Mouse (Mus musculus) neural tube, embryonic 11.5 days (tissue): ENCODE results near the gene Itpripl2. TPM values are rescaled to one million over a fixed set of nuclear protein-coding genes. Genes with fewer than 3 reads are reported as not detected.

ENCODE experiments used
- ATAC-seq: fragments of 200-750 bp; cut with Nextera tagmentation; 2 replicates; pipeline ENCODE4 v1.8.0; 2017; ENCODE audit warnings: moderate number of reproducible peaks, mild to moderate bottlenecking, moderate TSS enrichment, moderate library complexity; ENCODE audit not compliant: insufficient read depth, low FRiP score, low TSS enrichment
- DNase-seq: peaks from one replicate; pipeline ENCODE4 v3.0.0-alpha.2; 2015; ENCODE audit warnings: low spot score
- H3K27ac ChIP-seq: fragments of 300-500 bp; sonication (generic); 2 replicates; pipeline ENCODE4 v1.5.1; 2014; ENCODE audit warnings: low read depth, mild to moderate bottlenecking, low read length
- H3K27me3 ChIP-seq: fragments of 300-500 bp; sonication (generic); 2 replicates; pipeline ENCODE4 v1.6.1; 2014; ENCODE audit warnings: mild to moderate bottlenecking, low read length, mixed read lengths; ENCODE audit not compliant: control insufficient read depth, insufficient read depth
- H3K36me3 ChIP-seq: fragments of 300-500 bp; sonication (generic); 2 replicates; pipeline ENCODE4 v1.6.1; 2014; ENCODE audit warnings: mild to moderate bottlenecking, low read length, moderate library complexity, mixed read lengths; ENCODE audit not compliant: control insufficient read depth, insufficient read depth
- H3K4me1 ChIP-seq: fragments of 300-500 bp; sonication (generic); 2 replicates; pipeline ENCODE4 v1.6.1; 2014; ENCODE audit warnings: low read length, mixed read lengths; ENCODE audit not compliant: control insufficient read depth, insufficient read depth
- H3K4me2 ChIP-seq: fragments of 300-500 bp; sonication (generic); 2 replicates; pipeline ENCODE4 v1.6.1; 2014; ENCODE audit warnings: low read depth, mild to moderate bottlenecking, moderate library complexity
- H3K4me3 ChIP-seq: fragments of 300-500 bp; sonication (generic); 2 replicates; pipeline ENCODE4 v1.5.1; 2014; ENCODE audit warnings: low read depth, low read length
- H3K9ac ChIP-seq: fragments of 300-500 bp; sonication (generic); 2 replicates; pipeline ENCODE4 v1.6.1; 2014; ENCODE audit warnings: mild to moderate bottlenecking, low read length
- H3K9me3 ChIP-seq: fragments of 300-500 bp; sonication (generic); 2 replicates; pipeline ENCODE4 v1.6.1; 2016; ENCODE audit warnings: low read length; ENCODE audit not compliant: control insufficient read depth
- WGBS: fragments of 180-500 bp; shearing (Covaris S2); extraction: QIAGEN DNeasy Blood & Tissue Kit; methylation state at CpG from one replicate; pipeline ENCODE4 v1.1.7; 2014; 5-methylcytosine and 5-hydroxymethylcytosine counted together
- polyA plus RNA-seq: library from polyadenylated mRNA; unstranded; fragments of >200 nt; fragmentation: Nextera tagmentation; extraction: Ambion mirVana; gene quantifications from 2 replicates; pipeline ENCODE4 v1.2.1, GENCODE M21; 2014

Itpripl2 gene
- polyA plus RNA-seq, 1 experiment from 2014 or later: 1.1 TPM

DNA sequence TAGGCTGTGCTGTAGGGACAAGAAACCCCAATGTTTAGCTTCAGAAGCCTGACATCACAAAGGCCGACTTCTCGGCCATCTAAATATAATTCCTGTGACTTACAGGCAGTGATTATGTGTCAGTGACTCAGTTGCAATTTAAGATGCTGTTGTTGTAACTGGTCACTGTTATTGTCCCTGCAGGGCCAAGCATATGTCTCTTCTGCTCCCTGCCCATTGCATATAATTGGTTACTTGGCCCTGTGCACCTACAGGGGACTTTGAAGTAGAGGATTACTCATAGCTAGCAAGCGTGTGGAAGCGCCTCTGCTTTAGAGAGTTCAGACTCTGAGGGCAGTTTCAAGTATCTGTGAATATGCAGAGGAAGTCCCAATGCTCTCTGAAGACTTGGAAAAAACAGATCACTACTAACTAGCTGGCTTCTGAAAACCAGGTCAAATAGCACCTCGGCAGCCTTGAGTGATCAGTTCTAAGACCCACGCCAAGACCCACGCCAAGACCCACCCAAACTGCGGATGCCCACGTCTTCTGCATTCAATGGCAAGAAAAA lies 11.5 kb downstream of the Itpripl2 start:
- ATAC-seq: no peak
- WGBS: 88% methylated on average over 9 of the region's 9 CpGs
- Histone ChIP-seq H3K9me3 (no peaks in the 10 kb centered on the region), H3K27ac (no peak overlapping the region), H3K36me3 (no peaks in the 10 kb centered on the region), H3K4me3 (no peak overlapping the region), H3K4me2 (no peak overlapping the region), H3K27me3 (no peaks in the 10 kb centered on the region), H3K4me1 (no peaks in the 10 kb centered on the region), H3K9ac (no peak overlapping the region)
- no peak for DNase-seq

DNA sequence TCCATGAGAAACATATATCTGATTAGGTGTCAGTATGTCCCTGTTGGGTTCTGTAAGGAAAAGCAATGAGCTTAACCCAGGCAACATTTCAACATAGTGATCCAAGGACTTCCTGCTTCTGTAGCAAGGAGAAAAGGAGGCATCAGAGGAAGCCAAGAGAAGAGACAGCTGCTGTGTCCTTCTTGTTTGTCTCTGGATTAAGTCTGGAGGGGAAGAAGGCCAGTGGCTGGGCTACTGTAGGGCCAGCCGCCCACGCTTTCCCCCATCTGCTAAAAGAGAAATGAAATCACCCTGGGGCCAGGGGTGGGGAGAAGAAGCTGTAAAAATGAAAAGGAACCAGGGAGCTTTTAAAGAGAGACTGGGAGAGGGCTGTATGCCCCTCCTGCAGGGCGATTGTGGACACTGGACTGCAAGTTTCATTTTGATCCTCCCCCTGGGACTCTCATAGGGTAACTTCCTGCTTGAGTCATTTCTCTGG lies 12.9 kb downstream of the Itpripl2 start:
- Histone ChIP-seq H3K9ac (no peak overlapping the region), H3K27ac (no peak overlapping the region), H3K36me3 (no peaks in the 10 kb centered on the region), H3K4me2 (no peak overlapping the region), H3K27me3 (no peaks in the 10 kb centered on the region), H3K4me1 (no peaks in the 10 kb centered on the region), H3K9me3 (no peaks in the 10 kb centered on the region), H3K4me3 (no peak overlapping the region)
- DNase-seq (no peak), ATAC-seq (no peak)
- WGBS: 42% methylated on average over 3 of the region's 3 CpGs

- DNase-seq (no peak), ATAC-seq (no peak)
- Histone ChIP-seq H3K4me2 (no peak overlapping the region), H3K36me3 (no peaks in the 10 kb centered on the region), H3K27ac (no peak overlapping the region), H3K4me1 (no peaks in the 10 kb centered on the region), H3K9ac (no peak overlapping the region), H3K27me3 (no peaks in the 10 kb centered on the region), H3K9me3 (no peaks in the 10 kb centered on the region), H3K4me3 (no peak overlapping the region)
- 74% methylated on average over 5 of the region's 5 CpGs for WGBS
These were observed 15.3 kb downstream of the Itpripl2 start for GRCm38 (mm10) chr7:118476428-118476827.

- no peaks in the 10 kb centered on the region for H3K27me3 ChIP-seq
- H3K36me3 ChIP-seq: no peaks in the 10 kb centered on the region
- H3K4me2 ChIP-seq: no peak overlapping the region
- no peak overlapping the region for H3K9ac ChIP-seq
- no peak overlapping the region for H3K27ac ChIP-seq
- no peaks in the 10 kb centered on the region for H3K9me3 ChIP-seq
- 92% methylated on average over 7 of the region's 7 CpGs for WGBS
- ATAC-seq: no peak
- no peaks in the 10 kb centered on the region for H3K4me1 ChIP-seq
- no peak for DNase-seq
- H3K4me3 ChIP-seq: no peak overlapping the region
These were observed 16.6 kb downstream of the Itpripl2 start for GRCm38 (mm10) chr7:118475008-118475705.

GRCm38 (mm10) chr7:118472886-118473285 lies 18.9 kb downstream of the Itpripl2 start:
- Histone ChIP-seq H3K4me1 (no peaks in the 10 kb centered on the region), H3K4me2 (no peak overlapping the region), H3K4me3 (no peak overlapping the region), H3K27ac (no peak overlapping the region), H3K27me3 (no peaks in the 10 kb centered on the region), H3K9me3 (no peaks in the 10 kb centered on the region), H3K36me3 (no peaks in the 10 kb centered on the region), H3K9ac (no peak overlapping the region)
- no peak for ATAC-seq
- DNase-seq: no peak
- 68% methylated on average over 1 of the region's 1 CpGs for WGBS

DNA sequence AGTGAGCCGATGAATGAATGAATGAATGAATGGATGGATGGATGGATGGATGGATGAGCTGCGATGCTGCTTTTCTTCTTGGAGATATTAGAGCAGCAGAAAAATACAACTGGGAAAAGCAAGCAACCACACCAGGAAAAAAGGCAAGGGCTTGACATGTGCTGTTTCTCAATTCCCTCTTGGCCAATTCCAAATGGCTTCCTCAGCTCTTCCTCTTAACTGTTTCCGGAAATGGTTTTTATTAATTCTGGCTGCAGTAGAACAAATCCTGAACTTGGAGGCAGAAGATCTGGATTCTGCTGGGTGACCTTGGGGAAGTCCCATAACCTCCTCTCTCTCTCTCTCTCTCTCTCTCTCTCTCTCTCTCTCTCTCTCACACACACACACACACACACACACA lies 23.7 kb downstream of the Itpripl2 start:
- no peak for DNase-seq

GRCm38 (mm10) chr7:118464432-118464831 lies 27.3 kb downstream of the Itpripl2 start:
- DNase-seq (no peak), ATAC-seq (no peak)
- no peaks in the 10 kb centered on the region for H3K9me3 ChIP-seq
- H3K27ac ChIP-seq: no peak overlapping the region
- H3K27me3 ChIP-seq: no peaks in the 10 kb centered on the region
- no peaks in the 10 kb centered on the region for H3K36me3 ChIP-seq
- H3K4me2 ChIP-seq: no peak overlapping the region
- peaks cover 18% of the 10 kb centered on the region for H3K4me1 ChIP-seq
- no peak overlapping the region for H3K9ac ChIP-seq
- no peak overlapping the region for H3K4me3 ChIP-seq
- 50% methylated on average over 4 of the region's 4 CpGs for WGBS

More for the DNA sequence above, 23.7 kb downstream of the Itpripl2 start:
- ATAC-seq: no peak
- no peaks in the 10 kb centered on the region for H3K27me3 ChIP-seq
- no peak overlapping the region for H3K4me3 ChIP-seq
- H3K36me3 ChIP-seq: no peaks in the 10 kb centered on the region
- H3K27ac ChIP-seq: no peak overlapping the region
- peaks cover 5% of the 10 kb centered on the region for H3K4me1 ChIP-seq
- H3K9ac ChIP-seq: no peak overlapping the region
- H3K9me3 ChIP-seq: no peaks in the 10 kb centered on the region
- H3K4me2 ChIP-seq: no peak overlapping the region
- 82% methylated on average over 3 of the region's 3 CpGs for WGBS

DNA sequence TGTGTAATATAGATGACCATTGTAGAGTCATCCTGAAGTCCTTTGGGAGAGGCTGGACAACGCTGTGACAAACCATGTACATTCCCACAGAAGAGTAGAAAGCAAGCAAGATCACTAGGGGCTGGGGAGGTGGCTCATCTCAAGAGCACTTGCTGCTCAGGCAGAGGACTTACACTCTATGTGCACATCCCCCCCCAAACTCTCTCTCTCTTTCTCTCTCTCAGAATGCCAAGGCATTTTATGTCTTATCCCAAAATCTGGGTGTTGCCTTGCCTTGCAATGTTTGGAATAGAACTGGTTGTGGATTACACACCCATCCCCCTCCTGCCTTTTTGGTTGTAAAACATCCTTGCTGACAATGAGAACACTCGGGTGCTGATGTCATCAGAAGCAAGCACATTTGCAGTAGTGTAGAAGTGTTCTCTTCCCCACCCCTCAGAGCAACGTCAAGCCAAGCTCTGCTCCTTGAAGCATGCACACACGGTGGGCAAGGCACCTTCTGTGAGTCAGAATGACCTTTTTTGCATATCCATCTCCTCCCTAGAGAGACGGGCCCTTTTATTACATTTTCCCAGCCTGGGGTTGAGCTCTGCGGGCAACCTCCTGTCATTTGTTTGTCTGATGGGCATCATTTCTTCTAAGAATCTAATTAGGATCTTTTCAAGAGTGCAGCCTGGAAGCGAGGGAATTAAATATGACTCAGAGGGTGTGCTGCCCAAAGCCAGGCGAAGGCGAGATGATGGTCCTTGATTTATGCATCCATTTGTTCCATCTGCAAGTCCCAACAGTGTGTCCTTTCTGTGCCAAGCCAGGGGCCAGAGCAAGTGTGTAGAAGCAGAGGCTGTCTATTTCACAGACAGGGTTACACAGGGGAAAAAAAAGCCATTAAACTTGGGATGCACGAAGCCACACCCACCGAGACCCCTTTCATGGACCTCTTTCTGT lies 28.7 kb downstream of the Itpripl2 start:
- ATAC-seq: peak; percentile 80
- 30% methylated on average over 11 of the region's 11 CpGs for WGBS
- Histone ChIP-seq H3K9me3 (no peaks in the 10 kb centered on the region), H3K36me3 (no peaks in the 10 kb centered on the region), H3K4me3 (no peak overlapping the region), H3K4me1 (peaks cover 18% of the 10 kb centered on the region), H3K4me2 (no peak overlapping the region), H3K27me3 (no peaks in the 10 kb centered on the region), H3K27ac (no peak overlapping the region), H3K9ac (no peak overlapping the region)
- peak; percentile 42 for DNase-seq
